In the genomic region with DNA sequence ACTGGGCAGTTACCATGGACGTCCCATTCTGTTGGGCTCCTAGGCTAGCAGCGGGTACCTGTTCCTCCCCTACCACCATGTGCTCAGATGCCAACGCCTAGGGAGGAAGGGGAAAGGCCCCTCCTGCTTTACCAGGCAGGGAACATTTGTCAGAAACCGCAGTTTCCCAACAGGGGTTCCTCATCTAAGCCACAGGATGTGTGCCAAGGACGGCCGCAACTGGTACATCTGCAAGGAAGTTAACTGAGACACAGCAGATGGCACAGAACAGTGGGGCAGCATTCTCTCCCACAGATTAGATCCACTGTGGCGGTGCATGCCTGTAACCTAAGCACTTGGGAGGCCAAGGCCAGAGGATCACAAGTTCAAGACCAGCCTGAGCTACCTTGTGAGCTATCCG, we compare ENCODE assay signal across 30 mouse cellular contexts. TPM values are rescaled to one million over a fixed set of nuclear protein-coding genes. Genes with fewer than 3 reads are reported as not detected.
DNase-seq lines count a peak whose midpoint lies in the region; ATAC-seq and TF ChIP-seq lines count a peak whose summit lies in the region.
"Had no signal": no experiment of that assay in that cellular context is flagged by ENCODE, and none has a peak within 500 bp of the region (broad histone marks: within the 10 kb centered on the region; RNA-seq: fewer than 3 reads in every experiment).

No protein-coding gene starts in this region.

- no peak overlapping the region for H3K4me2 ChIP-seq in lung, postnatal 0 days (replicated peaks; ENCODE audit: low read depth, low read length)
- H3K4me2 ChIP-seq: embryonic facial prominence, embryonic 13.5 days; heart, embryonic 11.5 days; hindbrain, embryonic 15.5 days; kidney, embryonic 15.5 days; limb, embryonic 15.5 days; lung, embryonic 15.5 days; midbrain, embryonic 12.5 days had no signal

- no peak for ATAC-seq in lung, postnatal 0 days
- ATAC-seq in neutrophil, adult 5-6 weeks (ENCODE audit: extremely low read depth, insufficient number of reproducible peaks, low FRiP score, poor library complexity, severe bottlenecking) = peak; percentile 70
- ATAC-seq: forebrain, embryonic 16.5 days had no signal

- H3K4me3 ChIP-seq in lung, postnatal 0 days (ENCODE audit: low read depth, low read length) = no peak overlapping the region
- H3K4me3 ChIP-seq: embryonic facial prominence, embryonic 13.5 days; hindbrain, embryonic 15.5 days; kidney, embryonic 15.5 days; layer of hippocampus, adult 2 months; limb, embryonic 15.5 days; lung, embryonic 15.5 days; midbrain, embryonic 12.5 days; myocyte had no signal

- intact Hi-C loops in heart, postnatal 36 days (cut with DNase I) = no loop called here

- no peaks in the 10 kb centered on the region for H3K4me1 ChIP-seq in lung, postnatal 0 days (ENCODE audit: insufficient read depth, low read depth, low read length)
- H3K4me1 ChIP-seq: embryonic facial prominence, embryonic 13.5 days; hindbrain, embryonic 15.5 days; kidney, embryonic 15.5 days; limb, embryonic 15.5 days; lung, embryonic 15.5 days; midbrain, embryonic 12.5 days had no signal

- 91% methylated on average over 8 of the region's 8 CpGs for WGBS in lung, postnatal 0 days

- H3K9ac ChIP-seq in lung, postnatal 0 days (replicated peaks; ENCODE audit: low read depth) = no peak overlapping the region
- H3K9ac ChIP-seq: embryonic facial prominence, embryonic 13.5 days; hindbrain, embryonic 15.5 days; kidney, embryonic 15.5 days; limb, embryonic 15.5 days; lung, embryonic 15.5 days; midbrain, embryonic 12.5 days had no signal

- no peaks in the 10 kb centered on the region for H3K27me3 ChIP-seq in lung, postnatal 0 days (replicated peaks; ENCODE audit: insufficient read depth, low read length)
- H3K27me3 ChIP-seq: CH12.LX; embryonic facial prominence, embryonic 13.5 days; hindbrain, embryonic 15.5 days; kidney, embryonic 15.5 days; limb, embryonic 15.5 days; lung, embryonic 15.5 days; midbrain, embryonic 12.5 days had no signal

- H3K36me3 ChIP-seq in lung, postnatal 0 days (ENCODE audit: insufficient read depth, low read length) = peaks cover 53% of the 10 kb centered on the region

- no peak overlapping the region for H3K27ac ChIP-seq in lung, postnatal 0 days (ENCODE audit: low read length)
- H3K27ac ChIP-seq: embryonic facial prominence, embryonic 13.5 days; hindbrain, embryonic 15.5 days; kidney, embryonic 15.5 days; layer of hippocampus, adult 2 months; limb, embryonic 15.5 days; lung, embryonic 15.5 days; midbrain, embryonic 12.5 days had no signal

- no peak for TF ChIP-seq EP300 in lung, postnatal 0 days (IDR thresholded peaks at IDR 0.05)

- no peak for TF ChIP-seq CTCF in lung, postnatal 0 days (IDR thresholded peaks at IDR 0.05)

- no peaks in the 10 kb centered on the region for H3K9me3 ChIP-seq in lung, postnatal 0 days (ENCODE audit: low read length)
- H3K9me3 ChIP-seq: embryonic facial prominence, embryonic 13.5 days; hindbrain, embryonic 15.5 days; kidney, embryonic 15.5 days; limb, embryonic 15.5 days; lung, embryonic 15.5 days; midbrain, embryonic 12.5 days had no signal

- DNase-seq in heart, adult 11 months = peak; percentile 95
- no peak for DNase-seq in heart, postnatal 36 days
- DNase-seq in lung, postnatal 0 days (ENCODE audit: low spot score) = peak; percentile 27
- no peak for DNase-seq in lung, postnatal 10 days
- DNase-seq in lung, postnatal 36 days = peak; percentile 63
- DNase-seq in urinary bladder, postnatal 14 days (ENCODE audit: low spot score) = no peak
- DNase-seq in embryo, embryonic 10.5 days (ENCODE audit: low spot score) = no peak
- DNase-seq: cerebellum, adult 9-11 months; heart, postnatal 10 days; right cerebral cortex, postnatal 14 days; spleen, adult 18-20 months had no signal

RNA-seq across cellular contexts. Expression of a gene that starts 15.5 kb away (rescaled TPM):
- 100 to 1,000 TPM; 520 to 540 TPM for total RNA-seq in heart, postnatal 36 days (2021)
- polyA plus RNA-seq in lung, postnatal 0 days (2015; fragmentation: Nextera tagmentation; extraction: Ambion mirVana) = 122 and 123 TPM in 2 replicates
- total RNA-seq in neutrophil, adult 5-6 weeks (2017) = 399 and 408 TPM in 2 replicates

RNA-seq across cellular contexts. Expression of a gene that starts 18.2 kb away (rescaled TPM):
- total RNA-seq in heart, postnatal 36 days (2021) = 10 to 100 TPM; 21.9 to 22.1 TPM
- polyA plus RNA-seq in lung, postnatal 0 days (2015; fragmentation: Nextera tagmentation; extraction: Ambion mirVana) = 34.0 and 37.9 TPM in 2 replicates
- total RNA-seq in neutrophil, adult 5-6 weeks (2017) = 35.7 and 36.0 TPM in 2 replicates

RNA-seq across cellular contexts. Expression of a gene that starts 36.2 kb away (rescaled TPM):
- not detected for total RNA-seq in heart, postnatal 36 days (2021)
- polyA plus RNA-seq in lung, postnatal 0 days (2015; fragmentation: Nextera tagmentation; extraction: Ambion mirVana) = not detected in 2 replicates
- not detected in 2 replicates for total RNA-seq in neutrophil, adult 5-6 weeks (2017)
- total RNA-seq: adrenal gland, postnatal 36 days; CH12.LX; gastrocnemius, postnatal 4 days; heart, postnatal 10 days; layer of hippocampus, adult 2 months; left cerebral cortex, adult 18-20 months; left cerebral cortex, postnatal 36 days; MEL had no signal
- polyA plus RNA-seq: embryonic facial prominence, embryonic 13.5 days; hindbrain, embryonic 15.5 days; intestine, embryonic 16.5 days; kidney, embryonic 15.5 days; limb, embryonic 15.5 days; neural tube, embryonic 14.5 days had no signal

RNA-seq across cellular contexts. Expression of a gene that starts 45.2 kb away (rescaled TPM):
- total RNA-seq in heart, postnatal 36 days (2021) = 10 to 100 TPM; 32.9 to 35.1 TPM
- 82.8 and 91.2 TPM in 2 replicates for polyA plus RNA-seq in lung, postnatal 0 days (2015; fragmentation: Nextera tagmentation; extraction: Ambion mirVana)
- total RNA-seq in neutrophil, adult 5-6 weeks (2017) = 98.2 and 102 TPM in 2 replicates

Comparison
In these comparisons a context has a peak if more than half of its experiments do, and no peak if none do; other contexts are left out.
1. DNase-seq: peak in heart, adult 11 months (single experiment), lung, postnatal 0 days (single experiment) and lung, postnatal 36 days (single experiment); none in heart, postnatal 36 days (0 of 2), lung, postnatal 10 days (single experiment), urinary bladder, postnatal 14 days (single experiment) and embryo, embryonic 10.5 days (single experiment).